Mouse (Mus musculus) splenic B cell, adult 2 months (primary cell): ENCODE data around the gene Zfp598.
A peak's percentile ranks its signal among the peaks of the same experiment; 100 is the strongest.

ENCODE experiments used
- DNase-seq: peaks from one replicate; pipeline ENCODE4 v3.0.0-alpha.2; 2011; ENCODE audit warnings: low read depth, low spot score
- H3K27me3 ChIP-seq: 2 replicates; pipeline ENCODE4 v1.6.1; 2012; ENCODE audit warnings: mild to moderate bottlenecking, low read length, moderate library complexity, mixed read lengths; ENCODE audit not compliant: control insufficient read depth, poor library complexity, insufficient read depth, severe bottlenecking
- H3K36me3 ChIP-seq: 2 replicates; pipeline ENCODE4 v1.6.1; 2012; ENCODE audit warnings: mild to moderate bottlenecking, low read length, moderate library complexity, mixed read lengths; ENCODE audit not compliant: control insufficient read depth, poor library complexity, insufficient read depth, severe bottlenecking

Zfp598 gene

GRCm38 (mm10) chr17:24640581-24640980 is 28.9 kb upstream of the Zfp598 start:
- Histone ChIP-seq H3K27me3 (no peaks in the 10 kb centered on the region), H3K36me3 (no peaks in the 10 kb centered on the region)
- no peak for DNase-seq

GRCm38 (mm10) chr17:24641944-24642343 is 27.5 kb upstream of the Zfp598 start:
- DNase-seq = no peak
- Histone ChIP-seq H3K27me3 (no peaks in the 10 kb centered on the region), H3K36me3 (no peaks in the 10 kb centered on the region)

GRCm38 (mm10) chr17:24642791-24643343 is 26.6 kb upstream of the Zfp598 start:
- no peaks in the 10 kb centered on the region for H3K36me3 ChIP-seq
- H3K27me3 ChIP-seq = no peaks in the 10 kb centered on the region
- DNase-seq = no peak

GRCm38 (mm10) chr17:24644030-24644715 is 25.3 kb upstream of the Zfp598 start:
- Histone ChIP-seq H3K36me3 (no peaks in the 10 kb centered on the region), H3K27me3 (no peaks in the 10 kb centered on the region)
- no peak for DNase-seq

GRCm38 (mm10) chr17:24644875-24645721 is 24.4 kb upstream of the Zfp598 start:
- DNase-seq = no peak
- H3K27me3 ChIP-seq = no peaks in the 10 kb centered on the region
- H3K36me3 ChIP-seq = no peaks in the 10 kb centered on the region

- DNase-seq = no peak
- no peaks in the 10 kb centered on the region for H3K27me3 ChIP-seq
- H3K36me3 ChIP-seq = no peaks in the 10 kb centered on the region
These were observed 23.6 kb upstream of the Zfp598 start for GRCm38 (mm10) chr17:24645916-24646315.

- Histone ChIP-seq H3K36me3 (no peaks in the 10 kb centered on the region), H3K27me3 (no peaks in the 10 kb centered on the region)
- DNase-seq = no peak
These were observed 23.1 kb upstream of the Zfp598 start for GRCm38 (mm10) chr17:24646381-24646780.

- H3K27me3 ChIP-seq = no peaks in the 10 kb centered on the region
- no peaks in the 10 kb centered on the region for H3K36me3 ChIP-seq
- no peak for DNase-seq
These were observed 22.0 kb upstream of the Zfp598 start for GRCm38 (mm10) chr17:24647493-24647892.

GRCm38 (mm10) chr17:24648731-24649377 is 20.6 kb upstream of the Zfp598 start:
- no peak for DNase-seq
- Histone ChIP-seq H3K27me3 (no peaks in the 10 kb centered on the region), H3K36me3 (no peaks in the 10 kb centered on the region)

- Histone ChIP-seq H3K36me3 (no peaks in the 10 kb centered on the region), H3K27me3 (no peaks in the 10 kb centered on the region)
- DNase-seq = no peak
These were observed 19.9 kb upstream of the Zfp598 start for GRCm38 (mm10) chr17:24649581-24650069.

- Histone ChIP-seq H3K27me3 (no peaks in the 10 kb centered on the region), H3K36me3 (no peaks in the 10 kb centered on the region)
- no peak for DNase-seq
These were observed 19.3 kb upstream of the Zfp598 start, which contains the start of gene Slc9a3r2 for GRCm38 (mm10) chr17:24650070-24650616. Slc9a3r2 (minus strand) TSS chr17:24650327.

GRCm38 (mm10) chr17:24650766-24651165 is 18.7 kb upstream of the Zfp598 start:
- no peaks in the 10 kb centered on the region for H3K27me3 ChIP-seq
- DNase-seq = no peak
- no peaks in the 10 kb centered on the region for H3K36me3 ChIP-seq

- Histone ChIP-seq H3K36me3 (no peaks in the 10 kb centered on the region), H3K27me3 (no peaks in the 10 kb centered on the region)
- no peak for DNase-seq
These were observed 17.7 kb upstream of the Zfp598 start for GRCm38 (mm10) chr17:24651835-24652234.

- H3K27me3 ChIP-seq = no peaks in the 10 kb centered on the region
- DNase-seq = peak; percentile 87
- no peaks in the 10 kb centered on the region for H3K36me3 ChIP-seq
These were observed 15.3 kb upstream of the Zfp598 start for GRCm38 (mm10) chr17:24653967-24654710.
